Mouse (Mus musculus): ENCODE measurements around the gene AC140267.1. TPM values are rescaled to one million over a fixed set of nuclear protein-coding genes. Genes with fewer than 3 reads are reported as not detected.

Gene AC140267.1
- polyA plus RNA-seq, 1 experiment from 2014 or later = not detected

GRCm38 (mm10) chr15:80256242-80256641 is 20.6 kb downstream of the AC140267.1 start:
- no peak for ATAC-seq (ENCODE audit: insufficient number of reproducible peaks, low FRiP score, low TSS enrichment, low read depth)
- Histone ChIP-seq H3K27me3 (no peaks in the 10 kb centered on the region), H3K9ac (peak overlapping the region; percentile 100), H3K4me2 (replicated peaks) (peak overlapping the region; percentile 84), H3K9me3 (replicated peaks) (no peaks in the 10 kb centered on the region), H3K4me1 (peaks cover 45% of the 10 kb centered on the region), H3K27ac (replicated peaks) (peak overlapping the region; percentile 100), H3K4me3 (replicated peaks) (peak overlapping the region; percentile 98), H3K36me3 (peaks cover 40% of the 10 kb centered on the region)
- WGBS = 7% methylated on average over 16 of the region's 16 CpGs

GRCm38 (mm10) chr15:80256656-80257601 is 21.3 kb downstream of the AC140267.1 start:
- Histone ChIP-seq H3K9me3 (replicated peaks) (no peaks in the 10 kb centered on the region), H3K36me3 (peaks cover 33% of the 10 kb centered on the region), H3K4me1 (peaks cover 45% of the 10 kb centered on the region), H3K27ac (replicated peaks) (peak overlapping the region; percentile 100), H3K4me3 (replicated peaks) (peak overlapping the region; percentile 98), H3K27me3 (no peaks in the 10 kb centered on the region), H3K4me2 (replicated peaks) (peak overlapping the region; percentile 84), H3K9ac (peak overlapping the region; percentile 100)
- no peak for ATAC-seq (ENCODE audit: insufficient number of reproducible peaks, low FRiP score, low TSS enrichment, low read depth)
- 53% methylated on average over 12 of the region's 12 CpGs for WGBS

GRCm38 (mm10) chr15:80257602-80258239 is 22.1 kb downstream of the AC140267.1 start:
- no peak for ATAC-seq (ENCODE audit: insufficient number of reproducible peaks, low FRiP score, low TSS enrichment, low read depth)
- Histone ChIP-seq H3K27ac (replicated peaks) (peak overlapping the region; percentile 100), H3K4me2 (replicated peaks) (peak overlapping the region; percentile 84; the same call in 1 of the 2 replicates), H3K9me3 (replicated peaks) (no peaks in the 10 kb centered on the region), H3K27me3 (no peaks in the 10 kb centered on the region), H3K9ac (no peak overlapping the region), H3K36me3 (peaks cover 31% of the 10 kb centered on the region), H3K4me3 (replicated peaks) (peak overlapping the region; percentile 98; the same call in 1 of the 2 replicates), H3K4me1 (peaks cover 46% of the 10 kb centered on the region)
- WGBS = 17% methylated on average over 4 of the region's 4 CpGs

- WGBS = 39% methylated on average over 11 of the region's 11 CpGs
- no peaks in the 10 kb centered on the region for H3K27me3 ChIP-seq
- no peak for ATAC-seq (ENCODE audit: insufficient number of reproducible peaks, low FRiP score, low TSS enrichment, low read depth)
- H3K4me2 ChIP-seq (replicated peaks) = no peak overlapping the region
- H3K36me3 ChIP-seq = peaks cover 31% of the 10 kb centered on the region
- H3K9ac ChIP-seq = no peak overlapping the region
- peaks cover 46% of the 10 kb centered on the region for H3K4me1 ChIP-seq
- H3K27ac ChIP-seq (replicated peaks) = peak overlapping the region; percentile 70
- H3K4me3 ChIP-seq (replicated peaks) = 0 out of 2 replicates have a peak overlapping the region, but pooled peaks have one; percentile 98
- no peaks in the 10 kb centered on the region for H3K9me3 ChIP-seq (replicated peaks)
These were observed 22.9 kb downstream of the AC140267.1 start for GRCm38 (mm10) chr15:80258240-80259170.

GRCm38 (mm10) chr15:80259406-80260045 is 23.9 kb downstream of the AC140267.1 start:
- 68% methylated on average over 8 of the region's 8 CpGs for WGBS
- Histone ChIP-seq H3K4me2 (replicated peaks) (no peak overlapping the region), H3K9ac (no peak overlapping the region; the same call in 1 of the 2 replicates), H3K4me1 (peaks cover 41% of the 10 kb centered on the region), H3K9me3 (replicated peaks) (no peaks in the 10 kb centered on the region), H3K4me3 (replicated peaks) (no peak overlapping the region), H3K27me3 (no peaks in the 10 kb centered on the region), H3K27ac (replicated peaks) (peak overlapping the region; percentile 70), H3K36me3 (peaks cover 31% of the 10 kb centered on the region)
- ATAC-seq (ENCODE audit: insufficient number of reproducible peaks, low FRiP score, low TSS enrichment, low read depth) = no peak

GRCm38 (mm10) chr15:80260677-80261076 is 25.0 kb downstream of the AC140267.1 start:
- Histone ChIP-seq H3K4me3 (replicated peaks) (no peak overlapping the region), H3K9ac (no peak overlapping the region), H3K27ac (replicated peaks) (no peak overlapping the region), H3K9me3 (replicated peaks) (no peaks in the 10 kb centered on the region), H3K4me2 (replicated peaks) (no peak overlapping the region), H3K27me3 (no peaks in the 10 kb centered on the region), H3K4me1 (peaks cover 43% of the 10 kb centered on the region), H3K36me3 (peaks cover 31% of the 10 kb centered on the region)
- ATAC-seq (ENCODE audit: insufficient number of reproducible peaks, low FRiP score, low TSS enrichment, low read depth) = no peak
- WGBS = 6% methylated on average over 3 of the region's 3 CpGs

GRCm38 (mm10) chr15:80261100-80261499 is 25.5 kb downstream of the AC140267.1 start:
- WGBS = 80% methylated on average over 7 of the region's 7 CpGs
- ATAC-seq (ENCODE audit: insufficient number of reproducible peaks, low FRiP score, low TSS enrichment, low read depth) = no peak
- peaks cover 31% of the 10 kb centered on the region for H3K36me3 ChIP-seq

GRCm38 (mm10) chr15:80263610-80264575 is 28.3 kb downstream of the AC140267.1 start, which contains the start of gene Rps19bp1:
Gene Rps19bp1 (minus strand): TSS chr15:80264315.
- Histone ChIP-seq H3K36me3 (peaks cover 13% of the 10 kb centered on the region), H3K4me2 (replicated peaks) (peak within 1 kb of the TSS; percentile 74), H3K9ac (peak within 1 kb of the TSS; percentile 83), H3K4me3 (replicated peaks) (peak within 1 kb of the TSS; percentile 88), H3K4me1 (peaks cover 17% of the 10 kb centered on the region), H3K27me3 (no peaks in the 10 kb centered on the region), H3K9me3 (replicated peaks) (no peaks in the 10 kb centered on the region), H3K27ac (replicated peaks) (peak within 1 kb of the TSS; percentile 63)
- under 1% methylated on average over 66 of the region's 66 CpGs for WGBS
- peak; percentile 92 for ATAC-seq (ENCODE audit: insufficient number of reproducible peaks, low FRiP score, low TSS enrichment, low read depth)

More at GRCm38 (mm10) chr15:80261100-80261499, 25.5 kb downstream of the AC140267.1 start:
- Histone ChIP-seq H3K4me1 (peaks cover 43% of the 10 kb centered on the region), H3K9me3 (replicated peaks) (no peaks in the 10 kb centered on the region), H3K4me2 (replicated peaks) (no peak overlapping the region), H3K4me3 (replicated peaks) (no peak overlapping the region), H3K9ac (no peak overlapping the region), H3K27me3 (no peaks in the 10 kb centered on the region), H3K27ac (replicated peaks) (no peak overlapping the region)

- no peak for ATAC-seq (ENCODE audit: insufficient number of reproducible peaks, low FRiP score, low TSS enrichment, low read depth)
- Histone ChIP-seq H3K4me3 (replicated peaks) (no peak overlapping the region), H3K4me1 (peaks cover 17% of the 10 kb centered on the region), H3K9me3 (replicated peaks) (no peaks in the 10 kb centered on the region), H3K9ac (no peak overlapping the region), H3K36me3 (no peaks in the 10 kb centered on the region), H3K27me3 (no peaks in the 10 kb centered on the region), H3K27ac (replicated peaks) (no peak overlapping the region), H3K4me2 (replicated peaks) (no peak overlapping the region)
- WGBS = 0% methylated on average over 2 of the region's 2 CpGs
These were observed 30.6 kb downstream of the AC140267.1 start for GRCm38 (mm10) chr15:80266281-80266680.

All from embryonic facial prominence, embryonic 15.5 days (tissue).